ENCODE assay signal across 27 mouse cellular contexts in genomic region chr6:60501391-60501903, GRCm38 (mm10).
DNase-seq lines count a peak whose midpoint lies in the region; ATAC-seq and TF ChIP-seq lines count a peak whose summit lies in the region.
"Had no signal": no experiment of that assay in that cellular context is flagged by ENCODE, and none has a peak within 500 bp of the region (broad histone marks: within the 10 kb centered on the region; RNA-seq: fewer than 3 reads in every experiment).

No protein-coding gene starts in this region.

- H3K4me3 ChIP-seq in hindbrain, embryonic 11.5 days (ENCODE audit: low read depth, low read length): no peak overlapping the region
- H3K4me3 ChIP-seq in hindbrain, embryonic 13.5 days: no peak overlapping the region
- H3K4me3 ChIP-seq in ES-E14 (ENCODE audit: insufficient read depth in 1 of 2, low read depth in 1 of 2, low read length in 2 of 2, poor library complexity in 1 of 2, severe bottlenecking in 1 of 2): no peak overlapping the region
- H3K4me3 ChIP-seq: heart, embryonic 12.5 days; heart, embryonic 15.5 days; hindbrain, embryonic 10.5 days; hindbrain, embryonic 15.5 days had no signal

- H3K4me2 ChIP-seq in hindbrain, embryonic 11.5 days (replicated peaks; ENCODE audit: low read depth, low read length): no peak overlapping the region
- no peak overlapping the region for H3K4me2 ChIP-seq in hindbrain, embryonic 13.5 days
- H3K4me2 ChIP-seq: heart, embryonic 12.5 days; heart, embryonic 15.5 days; hindbrain, embryonic 15.5 days had no signal

- no peak overlapping the region for H3K27ac ChIP-seq in hindbrain, embryonic 11.5 days (ENCODE audit: low read depth, low read length)
- no peak overlapping the region for H3K27ac ChIP-seq in hindbrain, embryonic 13.5 days
- H3K27ac ChIP-seq in ES-E14 (ENCODE audit: insufficient read depth, low read depth, low read length, poor library complexity, severe bottlenecking): no peak overlapping the region
- H3K27ac ChIP-seq: heart, embryonic 15.5 days; hindbrain, embryonic 10.5 days; hindbrain, embryonic 15.5 days had no signal

- no peaks in the 10 kb centered on the region for H3K27me3 ChIP-seq in hindbrain, embryonic 11.5 days (ENCODE audit: control insufficient read depth, insufficient read depth, low read length)
- no peaks in the 10 kb centered on the region for H3K27me3 ChIP-seq in hindbrain, embryonic 13.5 days
- H3K27me3 ChIP-seq: CH12.LX; heart, embryonic 12.5 days; heart, embryonic 15.5 days; hindbrain, embryonic 15.5 days had no signal

- H3K9me3 ChIP-seq in hindbrain, embryonic 11.5 days (ENCODE audit: control insufficient read depth, low read length): no peaks in the 10 kb centered on the region
- H3K9me3 ChIP-seq in hindbrain, embryonic 13.5 days: 0 out of 2 replicates have a peak, but pooled peaks cover 3% of the 10 kb centered on the region
- no peaks in the 10 kb centered on the region for H3K9me3 ChIP-seq in ES-E14 (ENCODE audit: control insufficient read depth, insufficient read depth, low read depth, low read length)
- H3K9me3 ChIP-seq: heart, embryonic 15.5 days; hindbrain, embryonic 10.5 days; hindbrain, embryonic 15.5 days had no signal

- peak; percentile 1 for DNase-seq in hindbrain, embryonic 11.5 days (ENCODE audit: low spot score)
- peak; percentile 51 for DNase-seq in ES-E14 (ENCODE audit: low read depth, low spot score)
- DNase-seq in ZHBTc4 (ENCODE audit: low read depth, low spot score): peak; percentile 68
- DNase-seq in telencephalon, adult 2 months (ENCODE audit: low read depth, low spot score): peak; percentile 0
- no peak for DNase-seq in cerebellum, adult 9-11 months
- no peak for DNase-seq in frontal cortex, postnatal 10 days (ENCODE audit: low spot score in 2 of 2)
- DNase-seq: adrenal gland, adult 8-10 months; adrenal gland, postnatal 25 days; B cell, adult 2 months; cerebellum, adult 11-12 months; cerebellum, adult 9-10 months; cerebellum, postnatal 25 days; forebrain, postnatal 0 days; gastrocnemius, postnatal 25 days; heart, adult 18-20 months; heart, postnatal 10 days; heart, postnatal 36 days; kidney, adult 8-10 months had no signal

- H3K36me3 ChIP-seq in hindbrain, embryonic 11.5 days (ENCODE audit: control insufficient read depth, insufficient read depth, low read length): no peaks in the 10 kb centered on the region
- H3K36me3 ChIP-seq in hindbrain, embryonic 13.5 days: no peaks in the 10 kb centered on the region
- no peaks in the 10 kb centered on the region for H3K36me3 ChIP-seq in ES-E14 (ENCODE audit: control insufficient read depth, insufficient read depth, low read length, poor library complexity, severe bottlenecking)
- H3K36me3 ChIP-seq: heart, embryonic 12.5 days; heart, embryonic 15.5 days; hindbrain, embryonic 10.5 days; hindbrain, embryonic 15.5 days had no signal

- ATAC-seq in hindbrain, embryonic 11.5 days (ENCODE audit: low FRiP score): no peak
- ATAC-seq in hindbrain, embryonic 13.5 days (ENCODE audit: low FRiP score): no peak
- ATAC-seq: activated CD4-positive, CD25-positive, alpha-beta regulatory T cell, adult 4 months; forebrain, embryonic 14.5 days; forebrain, postnatal 0 days; intestine, postnatal 0 days had no signal

- no peak overlapping the region for H3K9ac ChIP-seq in hindbrain, embryonic 11.5 days (ENCODE audit: low read depth, low read length)
- H3K9ac ChIP-seq in hindbrain, embryonic 13.5 days: no peak overlapping the region
- H3K9ac ChIP-seq in ES-E14 (ENCODE audit: insufficient read depth, low read depth, low read length, poor library complexity, severe bottlenecking): no peak overlapping the region
- H3K9ac ChIP-seq: forebrain, postnatal 0 days; heart, embryonic 12.5 days; heart, embryonic 15.5 days; hindbrain, embryonic 15.5 days had no signal

- H3K4me1 ChIP-seq in hindbrain, embryonic 11.5 days (replicated peaks; ENCODE audit: control insufficient read depth, insufficient read depth, low read length): no peaks in the 10 kb centered on the region
- H3K4me1 ChIP-seq in hindbrain, embryonic 13.5 days (replicated peaks): no peaks in the 10 kb centered on the region
- no peaks in the 10 kb centered on the region for H3K4me1 ChIP-seq in ES-E14 (ENCODE audit: control insufficient read depth in 2 of 2, insufficient read depth in 2 of 2, low read length in 2 of 2, poor library complexity in 1 of 2)
- H3K4me1 ChIP-seq: heart, embryonic 12.5 days; heart, embryonic 15.5 days; hindbrain, embryonic 10.5 days; hindbrain, embryonic 15.5 days had no signal

- in situ Hi-C loops in ES-E14 (cut with MboI; ENCODE audit: low sequenced_read_pairs in 2 of 2, unreplicated experiment in 2 of 2): no loop called here

TF ChIP-seq in ES-E14, 5 proteins besides CTCF, POLR2A, EP300 and RAD21:
- no peak for TF ChIP-seq ZC3H11A (IDR thresholded peaks at IDR 0.05; ENCODE audit: borderline replicate concordance, low read depth, low read length)
- no peak for TF ChIP-seq CHD2 (IDR thresholded peaks at IDR 0.05; ENCODE audit: low read depth, low read length)
- TF ChIP-seq HCFC1 (IDR thresholded peaks at IDR 0.05; ENCODE audit: borderline replicate concordance, insufficient read depth, low read length): no peak
- no peak for TF ChIP-seq MAFK (IDR thresholded peaks at IDR 0.05; ENCODE audit: insufficient read depth, low read depth, low read length)
- TF ChIP-seq ZNF384 (IDR thresholded peaks at IDR 0.05; ENCODE audit: low read depth, low read length): no peak

Comparison
In these comparisons a context has a peak if more than half of its experiments do, and no peak if none do; other contexts are left out.
1. DNase-seq: peak in hindbrain, embryonic 11.5 days (single experiment), ES-E14 (single experiment), ZHBTc4 (single experiment) and telencephalon, adult 2 months (single experiment); none in cerebellum, adult 9-11 months (single experiment) and frontal cortex, postnatal 10 days (0 of 2).